Mouse (Mus musculus): ENCODE measurements around the gene Dhrs7. TPM values are rescaled to one million over a fixed set of nuclear protein-coding genes. Genes with fewer than 3 reads are reported as not detected.

The Dhrs7 gene
- polyA plus RNA-seq, 1 experiment from 2014 or later: 5.6 TPM

DNA sequence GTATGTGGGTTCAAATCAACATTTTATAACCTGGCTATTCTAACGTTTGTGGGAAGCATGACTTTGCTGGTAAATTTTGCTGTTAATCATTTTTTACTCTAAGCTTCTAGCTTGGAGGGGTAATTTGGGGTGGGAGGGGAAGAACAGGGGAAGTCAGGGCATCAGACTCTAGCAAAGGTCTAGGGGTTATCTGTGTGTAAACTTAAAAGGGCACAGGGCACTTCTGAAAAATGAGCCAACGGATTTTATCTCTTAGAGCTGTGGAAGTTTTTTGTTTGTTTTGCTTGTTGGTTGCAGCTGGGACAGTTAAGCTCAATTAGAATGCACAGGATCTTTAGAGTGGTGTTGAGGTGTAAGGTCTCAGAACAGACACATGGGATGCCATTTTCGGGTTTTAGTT is 26.7 kb downstream of the Dhrs7 start:
- H3K4me1 ChIP-seq (ENCODE audit: control insufficient read depth, insufficient read depth, low read length): no peaks in the 10 kb centered on the region
- no peak overlapping the region for H3K9ac ChIP-seq (ENCODE audit: low read length)
- no peaks in the 10 kb centered on the region for H3K36me3 ChIP-seq (ENCODE audit: control insufficient read depth, insufficient read depth, low read length)
- H3K4me3 ChIP-seq (ENCODE audit: low read depth, low read length): no peak overlapping the region
- DNase-seq (ENCODE audit: low spot score) (no peak), ATAC-seq (ENCODE audit: insufficient number of reproducible peaks, low FRiP score, low TSS enrichment, low read depth) (no peak)
- no peak overlapping the region for H3K27ac ChIP-seq (replicated peaks; ENCODE audit: low read depth, low read length)
- no peaks in the 10 kb centered on the region for H3K27me3 ChIP-seq (ENCODE audit: control insufficient read depth, insufficient read depth, low read length)
- WGBS: 79% methylated on average over 3 of the region's 3 CpGs
- H3K4me2 ChIP-seq (ENCODE audit: low read depth, severe bottlenecking): no peak overlapping the region
- H3K9me3 ChIP-seq (ENCODE audit: control insufficient read depth, low read length): no peaks in the 10 kb centered on the region; the same call in 1 of the 2 replicates

DNA sequence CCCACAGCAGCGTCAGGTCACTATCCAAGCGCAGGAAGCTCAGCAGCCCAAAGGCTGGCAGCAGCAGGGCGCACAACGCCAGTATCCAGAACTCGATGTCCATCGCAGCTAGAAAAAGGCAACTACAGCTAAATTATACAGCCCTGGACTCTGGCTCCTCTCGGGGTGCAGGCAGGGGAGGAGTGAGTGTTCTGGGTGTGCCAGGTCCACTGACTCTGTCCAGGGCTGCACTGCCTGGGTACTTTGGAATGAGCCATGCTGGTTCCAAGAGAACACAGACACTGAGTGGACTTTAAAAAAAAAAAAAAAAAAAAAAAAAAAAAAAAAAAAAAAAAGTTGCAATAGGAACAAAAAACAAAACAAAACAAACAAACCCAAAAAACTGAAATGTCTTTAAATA is 36.0 kb downstream of the Dhrs7 start:
- over 99% methylated on average over 7 of the region's 7 CpGs for WGBS
- Histone ChIP-seq H3K27ac (replicated peaks; ENCODE audit: low read depth, low read length) (no peak overlapping the region), H3K9me3 (ENCODE audit: control insufficient read depth, low read length) (no peaks in the 10 kb centered on the region), H3K4me2 (ENCODE audit: low read depth, severe bottlenecking) (no peak overlapping the region), H3K4me1 (ENCODE audit: control insufficient read depth, insufficient read depth, low read length) (no peaks in the 10 kb centered on the region), H3K9ac (ENCODE audit: low read length) (no peak overlapping the region), H3K27me3 (ENCODE audit: control insufficient read depth, insufficient read depth, low read length) (no peaks in the 10 kb centered on the region), H3K4me3 (ENCODE audit: low read depth, low read length) (no peak overlapping the region), H3K36me3 (ENCODE audit: control insufficient read depth, insufficient read depth, low read length) (no peaks in the 10 kb centered on the region)
- ATAC-seq (ENCODE audit: insufficient number of reproducible peaks, low FRiP score, low TSS enrichment, low read depth) (no peak), DNase-seq (ENCODE audit: low spot score) (no peak)

DNA sequence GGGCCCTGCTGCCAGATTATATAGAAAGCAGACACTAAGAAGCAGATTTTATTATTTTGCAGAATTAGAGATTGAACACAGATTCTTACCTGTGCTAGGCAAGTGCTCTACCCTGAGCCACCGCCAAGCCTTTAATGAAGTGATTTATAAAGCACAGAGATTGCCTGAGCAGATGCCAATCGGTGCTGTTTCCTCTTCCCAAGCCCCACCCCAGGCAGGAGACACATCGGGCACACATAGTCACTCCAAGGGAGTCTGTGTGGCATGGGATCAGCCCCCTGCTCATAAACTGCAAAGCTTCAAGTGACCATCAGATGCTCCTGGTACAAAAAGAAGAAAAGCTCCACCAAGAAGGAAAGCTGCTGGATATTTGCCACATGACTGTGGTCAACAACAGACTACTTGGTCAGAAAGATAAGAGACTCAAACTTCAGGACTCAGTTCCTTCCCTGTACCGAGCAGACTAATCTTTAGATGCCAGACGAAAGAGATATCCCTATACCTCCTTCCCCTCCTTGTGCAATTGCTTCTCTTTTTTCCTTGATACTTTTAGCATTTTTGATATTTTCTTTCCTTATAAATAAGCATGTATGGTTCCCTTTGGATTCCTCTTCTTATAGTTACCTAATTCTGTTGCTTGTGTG is 41.7 kb downstream of the Dhrs7 start:
- Histone ChIP-seq H3K27ac (replicated peaks; ENCODE audit: low read depth, low read length) (no peak overlapping the region), H3K4me3 (ENCODE audit: low read depth, low read length) (no peak overlapping the region), H3K36me3 (ENCODE audit: control insufficient read depth, insufficient read depth, low read length) (no peaks in the 10 kb centered on the region), H3K9me3 (ENCODE audit: control insufficient read depth, low read length) (no peaks in the 10 kb centered on the region), H3K4me1 (ENCODE audit: control insufficient read depth, insufficient read depth, low read length) (no peaks in the 10 kb centered on the region), H3K27me3 (ENCODE audit: control insufficient read depth, insufficient read depth, low read length) (no peaks in the 10 kb centered on the region), H3K9ac (ENCODE audit: low read length) (no peak overlapping the region), H3K4me2 (ENCODE audit: low read depth, severe bottlenecking) (no peak overlapping the region)
- 80% methylated on average over 5 of the region's 5 CpGs for WGBS
- ATAC-seq (ENCODE audit: insufficient number of reproducible peaks, low FRiP score, low TSS enrichment, low read depth): no peak
- DNase-seq (ENCODE audit: low spot score): no peak

DNA sequence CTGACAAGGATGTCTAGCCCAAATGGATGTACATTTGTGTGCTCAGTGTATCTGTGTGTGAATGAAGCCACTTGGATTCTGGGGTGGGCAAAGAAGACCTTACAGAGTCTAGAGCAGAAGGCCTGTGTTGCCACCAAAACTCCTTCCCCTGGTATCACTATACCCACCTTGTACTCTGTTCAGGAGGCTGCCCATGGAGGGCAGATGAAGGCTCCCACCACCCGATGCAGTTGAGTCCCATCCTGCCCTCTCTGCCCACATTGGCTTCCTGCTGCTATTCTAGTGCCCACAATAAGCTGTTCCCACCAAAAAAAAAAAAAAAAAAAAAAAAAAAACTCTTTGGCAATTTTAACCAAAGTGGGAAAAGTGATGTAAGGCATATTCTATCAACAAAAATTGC is 43.3 kb downstream of the Dhrs7 start:
- Histone ChIP-seq H3K27me3 (ENCODE audit: control insufficient read depth, insufficient read depth, low read length) (no peaks in the 10 kb centered on the region), H3K4me1 (ENCODE audit: control insufficient read depth, insufficient read depth, low read length) (no peaks in the 10 kb centered on the region), H3K9me3 (ENCODE audit: control insufficient read depth, low read length) (no peaks in the 10 kb centered on the region), H3K4me2 (ENCODE audit: low read depth, severe bottlenecking) (no peak overlapping the region), H3K4me3 (ENCODE audit: low read depth, low read length) (no peak overlapping the region), H3K9ac (ENCODE audit: low read length) (no peak overlapping the region), H3K27ac (replicated peaks; ENCODE audit: low read depth, low read length) (no peak overlapping the region), H3K36me3 (ENCODE audit: control insufficient read depth, insufficient read depth, low read length) (no peaks in the 10 kb centered on the region)
- ATAC-seq (ENCODE audit: insufficient number of reproducible peaks, low FRiP score, low TSS enrichment, low read depth): no peak
- no peak for DNase-seq (ENCODE audit: low spot score)
- 84% methylated on average over 1 of the region's 1 CpGs for WGBS

DNA sequence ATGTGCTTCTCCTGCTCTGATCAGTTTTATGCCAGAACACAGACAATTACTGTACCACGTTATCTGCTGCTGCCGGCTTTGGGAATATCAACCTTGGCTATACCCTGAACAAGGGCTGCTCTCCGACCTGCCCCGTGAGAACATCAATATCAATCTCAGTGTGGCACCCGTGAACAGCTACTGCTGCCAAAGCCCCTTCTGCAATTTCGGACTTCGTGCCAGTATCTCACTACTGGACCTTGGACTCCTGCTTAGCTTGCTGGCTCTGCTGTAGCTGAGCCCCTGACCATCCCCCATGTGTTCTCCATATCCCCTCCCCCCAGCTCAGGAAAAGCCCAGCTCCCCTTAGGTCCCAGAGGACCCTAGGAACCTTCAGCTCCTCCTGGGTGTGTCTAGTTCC is 43.9 kb downstream of the Dhrs7 start:
- ATAC-seq (ENCODE audit: insufficient number of reproducible peaks, low FRiP score, low TSS enrichment, low read depth) (no peak), DNase-seq (ENCODE audit: low spot score) (no peak)
- H3K9ac ChIP-seq (ENCODE audit: low read length): no peak overlapping the region
- H3K4me3 ChIP-seq (ENCODE audit: low read depth, low read length): no peak overlapping the region
- H3K27ac ChIP-seq (replicated peaks; ENCODE audit: low read depth, low read length): no peak overlapping the region
- no peaks in the 10 kb centered on the region for H3K9me3 ChIP-seq (ENCODE audit: control insufficient read depth, low read length)
- 93% methylated on average over 7 of the region's 7 CpGs for WGBS
- no peak overlapping the region for H3K4me2 ChIP-seq (ENCODE audit: low read depth, severe bottlenecking)
- H3K27me3 ChIP-seq (ENCODE audit: control insufficient read depth, insufficient read depth, low read length): no peaks in the 10 kb centered on the region
- H3K36me3 ChIP-seq (ENCODE audit: control insufficient read depth, insufficient read depth, low read length): no peaks in the 10 kb centered on the region
- H3K4me1 ChIP-seq (ENCODE audit: control insufficient read depth, insufficient read depth, low read length): no peaks in the 10 kb centered on the region

DNA sequence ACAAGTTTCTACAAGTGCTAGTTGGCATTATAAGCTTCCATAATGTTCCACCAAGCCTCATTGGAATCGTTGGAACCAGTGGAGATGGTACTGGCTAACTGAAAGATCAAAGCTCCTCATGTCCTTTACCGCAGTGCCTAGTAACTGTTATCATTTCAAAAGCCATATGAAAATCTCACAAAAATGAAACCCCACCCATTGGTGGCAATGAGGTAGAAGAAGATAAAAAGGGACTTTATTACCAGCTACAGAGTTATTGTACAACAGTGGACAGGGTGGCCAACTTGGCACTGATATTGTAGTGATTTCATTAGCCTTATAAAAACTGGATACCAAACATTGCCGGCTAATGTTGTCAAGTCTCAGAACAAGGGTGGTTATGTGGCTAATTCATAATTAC is 52.7 kb downstream of the Dhrs7 start:
- Histone ChIP-seq H3K4me1 (ENCODE audit: control insufficient read depth, insufficient read depth, low read length) (no peaks in the 10 kb centered on the region), H3K27ac (replicated peaks; ENCODE audit: low read depth, low read length) (no peak overlapping the region), H3K36me3 (ENCODE audit: control insufficient read depth, insufficient read depth, low read length) (no peaks in the 10 kb centered on the region), H3K27me3 (ENCODE audit: control insufficient read depth, insufficient read depth, low read length) (no peaks in the 10 kb centered on the region), H3K9ac (ENCODE audit: low read length) (no peak overlapping the region), H3K9me3 (ENCODE audit: control insufficient read depth, low read length) (no peaks in the 10 kb centered on the region), H3K4me2 (ENCODE audit: low read depth, severe bottlenecking) (no peak overlapping the region), H3K4me3 (ENCODE audit: low read depth, low read length) (no peak overlapping the region)
- DNase-seq (ENCODE audit: low spot score) (no peak), ATAC-seq (ENCODE audit: insufficient number of reproducible peaks, low FRiP score, low TSS enrichment, low read depth) (no peak)
- 93% methylated on average over 3 of the region's 3 CpGs for WGBS

Other genes with a start within 250 kb of the Dhrs7 start
- gene Lrrc9, start 223.0 kb downstream of the Dhrs7 start, polyA plus RNA-seq (2014; fragmentation: Nextera tagmentation; extraction: Ambion mirVana): 0.85 and 0.87 TPM in 2 replicates
- 13.0 and 15.2 TPM in 2 replicates for gene Pcnx4, start 128.5 kb downstream of the Dhrs7 start, polyA plus RNA-seq (2014; fragmentation: Nextera tagmentation; extraction: Ambion mirVana)
- not detected in 2 replicates for gene Gm4756, start 15.2 kb downstream of the Dhrs7 start, polyA plus RNA-seq (2014; fragmentation: Nextera tagmentation; extraction: Ambion mirVana)
- gene Ppm1a, start 92.5 kb upstream of the Dhrs7 start, polyA plus RNA-seq (2014; fragmentation: Nextera tagmentation; extraction: Ambion mirVana): 63.4 and 69.1 TPM in 2 replicates